Mouse (Mus musculus): ENCODE results near the gene S100a3.

S100a3 gene

GRCm38 (mm10) chr3:90574691-90575090, 14.3 kb downstream of the S100a3 start:
- DNase-seq (ENCODE audit: low spot score) = no peak

DNA sequence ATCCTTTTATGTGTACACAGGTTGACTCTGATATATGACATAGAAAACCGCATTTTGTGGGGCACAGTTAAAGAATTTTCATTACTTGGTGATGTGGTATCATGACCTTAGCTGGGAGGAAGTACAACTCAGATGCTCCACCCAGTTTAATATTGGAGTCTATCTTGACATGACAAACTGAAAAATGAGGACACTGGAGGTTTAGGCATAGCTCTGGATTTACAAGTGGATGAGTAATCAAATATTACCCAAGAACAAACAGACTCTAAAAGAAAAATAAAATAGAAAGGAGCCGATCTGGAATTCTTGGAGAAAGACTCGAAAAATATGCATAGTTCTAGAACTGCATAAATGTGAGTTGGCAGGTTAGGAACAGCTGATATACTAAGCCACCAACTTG, 14.9 kb downstream of the S100a3 start:
- DNase-seq (ENCODE audit: low spot score) = no peak

GRCm38 (mm10) chr3:90576351-90577001, 16.1 kb downstream of the S100a3 start:
- DNase-seq (ENCODE audit: low spot score) = no peak

DNA sequence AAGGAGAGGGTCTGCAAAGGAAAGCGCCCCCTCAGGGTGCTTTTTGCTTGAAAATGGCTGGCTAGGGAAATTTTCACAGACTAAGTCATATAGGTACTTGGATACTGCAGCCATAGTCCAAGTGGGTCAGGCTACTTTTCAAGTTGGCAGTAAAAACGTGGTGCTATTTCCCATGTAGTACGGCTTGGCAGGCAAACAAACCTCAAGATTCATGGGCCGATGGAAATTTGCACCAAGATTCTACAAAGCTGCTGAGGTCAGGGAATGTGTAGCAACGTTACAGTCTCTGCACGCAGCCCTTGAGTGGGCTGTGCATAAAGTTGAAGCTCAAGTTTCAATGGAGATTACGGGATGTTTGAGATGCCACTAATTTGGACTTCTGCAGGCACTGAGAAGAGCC, 19.1 kb downstream of the S100a3 start:
- DNase-seq (ENCODE audit: low spot score) = no peak

DNA sequence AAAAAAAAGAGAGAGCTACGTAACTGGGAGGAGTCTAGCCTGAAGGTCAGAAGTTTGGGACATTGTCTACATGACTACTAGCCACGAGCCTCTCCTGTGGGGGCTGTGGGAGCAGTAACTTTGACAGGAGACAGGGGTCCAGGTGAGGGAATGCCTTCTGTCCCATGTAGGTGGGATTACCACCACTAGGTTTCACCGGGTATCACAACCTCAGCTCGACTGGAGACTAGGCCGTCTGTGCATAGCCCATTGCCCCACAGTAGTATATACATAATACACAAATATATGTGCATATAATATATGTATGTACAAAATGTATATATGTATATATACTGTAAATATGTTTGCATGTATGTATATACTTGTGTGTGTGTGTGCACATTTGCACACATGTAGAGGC, 20.8 kb downstream of the S100a3 start:
- no peak for DNase-seq (ENCODE audit: low spot score)

- DNase-seq (ENCODE audit: low spot score) = no peak
These were observed 21.8 kb downstream of the S100a3 start for GRCm38 (mm10) chr3:90582156-90582555.

GRCm38 (mm10) chr3:90582556-90582955, 22.2 kb downstream of the S100a3 start:
- DNase-seq (ENCODE audit: low spot score) = no peak

- DNase-seq (ENCODE audit: low spot score) = no peak
These were observed 23.5 kb downstream of the S100a3 start for GRCm38 (mm10) chr3:90583893-90584292.

DNA sequence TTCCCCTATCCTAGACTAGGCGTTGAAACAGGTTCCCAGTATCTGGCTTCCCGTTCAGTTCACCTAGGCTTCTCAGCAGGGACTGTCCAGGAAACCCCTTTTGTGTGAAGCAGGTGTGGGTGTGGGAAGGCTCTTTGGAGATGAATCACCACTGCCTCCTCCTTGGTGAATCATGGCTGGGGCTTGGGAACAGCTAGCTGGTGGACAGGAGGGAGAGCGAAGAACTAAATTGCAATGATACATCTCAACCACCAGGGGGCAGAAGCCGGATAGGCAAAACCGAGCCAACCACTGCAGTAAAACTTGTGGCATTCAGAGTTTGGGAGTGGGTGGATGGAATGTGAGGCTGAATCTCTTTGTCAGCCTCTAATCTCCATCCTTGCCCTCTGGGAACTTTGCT, 25.2 kb downstream of the S100a3 start:
- DNase-seq (ENCODE audit: low spot score) = peak; percentile 36

DNA sequence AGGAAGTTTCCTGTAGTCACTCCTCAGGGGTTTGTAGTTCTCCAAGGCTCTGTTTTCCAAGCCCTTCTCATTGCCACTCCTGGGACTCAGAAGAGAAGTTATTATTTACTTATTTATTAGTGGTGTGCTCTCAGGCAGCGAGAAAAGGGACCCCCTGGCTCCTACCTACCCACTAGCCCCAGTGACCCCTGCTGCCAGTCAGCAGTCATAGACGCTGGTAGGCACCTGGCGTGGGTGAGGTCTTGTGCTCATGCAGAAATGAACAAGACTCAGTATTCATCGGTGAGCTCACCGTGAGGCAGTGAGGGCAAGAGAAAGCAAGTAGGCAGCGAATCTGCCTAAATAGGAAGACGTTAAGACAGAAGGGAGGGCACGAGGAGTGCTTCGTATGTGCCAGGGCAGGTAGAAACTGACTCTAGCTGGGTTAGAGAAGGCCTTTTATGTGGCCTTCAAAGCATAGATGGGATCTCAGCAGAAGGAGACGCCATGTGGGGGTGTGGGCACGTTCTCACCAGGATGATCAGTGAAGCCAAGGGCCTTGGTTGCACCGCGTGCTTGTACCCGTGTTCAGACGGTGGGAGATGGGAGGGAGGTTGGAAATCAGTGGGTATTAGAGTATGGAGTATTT, 25.8 kb downstream of the S100a3 start:
- DNase-seq (ENCODE audit: low spot score) = no peak

GRCm38 (mm10) chr3:90586906-90587305, 26.5 kb downstream of the S100a3 start:
- DNase-seq (ENCODE audit: low spot score) = peak; percentile 28

DNA sequence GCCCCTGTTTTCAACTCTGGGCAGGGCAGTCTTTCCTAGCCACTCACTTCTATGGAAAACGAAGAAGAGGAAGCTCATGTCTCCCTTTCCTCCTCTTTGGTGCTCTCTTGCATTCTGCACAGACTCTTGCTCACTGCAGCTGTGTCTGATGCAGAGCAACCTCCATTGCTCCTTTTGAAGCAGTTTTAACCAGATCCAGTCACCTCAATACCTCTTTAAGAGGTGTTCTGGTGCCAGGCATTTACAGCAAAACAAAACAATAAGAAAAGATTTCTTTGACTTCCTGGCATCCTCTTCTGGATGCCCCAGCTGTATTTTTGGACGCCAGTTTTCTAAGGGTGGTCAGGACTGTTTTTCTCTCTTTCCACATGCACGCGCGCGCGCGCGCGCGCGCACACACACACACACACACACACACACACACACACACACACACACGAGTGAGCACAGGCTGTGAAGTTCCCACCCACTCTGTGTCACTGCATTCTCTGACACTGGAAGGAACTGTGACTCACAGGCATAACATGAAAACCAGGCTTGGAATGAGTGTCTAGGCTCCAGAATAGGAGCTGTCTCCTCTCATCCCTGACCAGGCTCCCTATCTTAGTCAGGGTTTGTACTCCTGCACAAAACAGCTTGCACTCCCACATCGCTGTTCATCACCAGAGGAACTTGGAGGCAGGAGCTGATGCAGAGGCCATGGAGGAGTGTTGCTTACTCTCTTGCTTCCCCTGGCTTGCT, 27.2 kb downstream of the S100a3 start:
- no peak for DNase-seq (ENCODE audit: low spot score)

- DNase-seq (ENCODE audit: low spot score) = no peak
These were observed 29.0 kb downstream of the S100a3 start for GRCm38 (mm10) chr3:90589390-90589789.

DNA sequence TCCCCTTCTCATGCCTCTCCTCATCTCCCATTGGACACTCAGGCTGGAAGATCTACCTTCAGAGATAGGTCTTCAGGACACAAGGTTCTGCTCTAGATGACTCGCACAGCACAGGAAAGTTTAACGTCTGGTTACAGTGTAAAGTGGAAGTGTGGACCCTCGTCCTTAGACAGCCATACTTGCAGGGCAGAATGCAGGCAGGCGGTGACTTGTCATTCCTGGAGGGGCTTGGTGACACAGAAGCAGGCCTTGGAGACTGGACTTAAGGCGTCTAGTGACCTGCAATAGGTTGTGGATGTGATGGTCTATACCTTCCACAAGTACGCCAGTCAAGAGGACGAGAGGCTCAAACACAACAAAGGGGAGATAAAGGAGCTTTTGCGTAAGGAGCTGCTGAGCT, 29.6 kb downstream of the S100a3 start, which contains the start of gene S100a2:
Gene S100a2 (plus strand): TSS at position 301 of the 400 bp plus-strand sequence.
- no peak for DNase-seq (ENCODE audit: low spot score)

DNA sequence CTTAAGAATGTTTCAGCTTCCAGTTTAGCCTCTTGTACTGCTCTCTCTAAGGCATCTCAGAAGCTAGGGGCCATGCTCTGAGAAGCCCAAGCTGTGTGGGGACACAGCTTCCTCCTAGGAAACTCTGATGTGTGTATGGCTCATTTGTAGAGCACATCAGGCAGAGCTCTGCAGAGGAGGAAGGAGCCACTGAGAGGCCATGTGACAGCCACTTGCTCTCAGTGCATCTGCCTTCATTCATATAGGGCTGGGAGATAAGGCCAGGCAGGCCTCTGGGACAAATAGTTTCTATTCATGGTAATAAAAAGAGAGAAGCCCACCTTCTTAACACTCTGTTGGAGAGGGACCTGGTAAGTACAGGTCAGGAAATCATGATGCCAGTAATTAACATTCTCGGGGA, 34.1 kb downstream of the S100a3 start:
- DNase-seq (ENCODE audit: low spot score) = no peak

GRCm38 (mm10) chr3:90595556-90595955, 35.2 kb downstream of the S100a3 start:
- no peak for DNase-seq (ENCODE audit: low spot score)

- DNase-seq (ENCODE audit: low spot score) = no peak
These were observed 36.4 kb downstream of the S100a3 start for GRCm38 (mm10) chr3:90596810-90597209.

DNA sequence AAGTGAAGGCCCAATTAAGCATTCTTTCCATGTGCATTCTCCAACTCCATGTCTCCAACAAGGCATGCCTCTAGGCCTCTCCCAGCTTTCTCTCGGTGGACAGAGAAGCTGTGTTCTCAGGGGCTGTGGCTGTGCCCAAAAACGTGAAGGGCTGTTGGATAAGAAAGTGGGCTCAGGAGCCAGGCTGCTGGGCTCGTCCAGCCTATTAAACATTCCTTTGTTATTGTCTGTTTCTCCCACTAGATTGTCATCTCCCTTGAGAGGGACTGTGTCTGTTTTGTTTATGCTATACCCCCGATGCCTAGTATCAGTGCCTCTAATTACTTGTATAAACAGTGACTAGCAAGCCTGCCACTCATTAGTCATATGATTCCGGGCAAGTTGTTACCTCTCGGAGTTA, 37.4 kb downstream of the S100a3 start:
- no peak for DNase-seq (ENCODE audit: low spot score)

GRCm38 (mm10) chr3:90598212-90598611, 37.8 kb downstream of the S100a3 start:
- no peak for DNase-seq (ENCODE audit: low spot score)

- no peak for DNase-seq (ENCODE audit: low spot score)
These were observed 39.0 kb downstream of the S100a3 start for GRCm38 (mm10) chr3:90599401-90599800.

GRCm38 (mm10) chr3:90600036-90600435, 39.7 kb downstream of the S100a3 start:
- DNase-seq (ENCODE audit: low spot score) = no peak

DNA sequence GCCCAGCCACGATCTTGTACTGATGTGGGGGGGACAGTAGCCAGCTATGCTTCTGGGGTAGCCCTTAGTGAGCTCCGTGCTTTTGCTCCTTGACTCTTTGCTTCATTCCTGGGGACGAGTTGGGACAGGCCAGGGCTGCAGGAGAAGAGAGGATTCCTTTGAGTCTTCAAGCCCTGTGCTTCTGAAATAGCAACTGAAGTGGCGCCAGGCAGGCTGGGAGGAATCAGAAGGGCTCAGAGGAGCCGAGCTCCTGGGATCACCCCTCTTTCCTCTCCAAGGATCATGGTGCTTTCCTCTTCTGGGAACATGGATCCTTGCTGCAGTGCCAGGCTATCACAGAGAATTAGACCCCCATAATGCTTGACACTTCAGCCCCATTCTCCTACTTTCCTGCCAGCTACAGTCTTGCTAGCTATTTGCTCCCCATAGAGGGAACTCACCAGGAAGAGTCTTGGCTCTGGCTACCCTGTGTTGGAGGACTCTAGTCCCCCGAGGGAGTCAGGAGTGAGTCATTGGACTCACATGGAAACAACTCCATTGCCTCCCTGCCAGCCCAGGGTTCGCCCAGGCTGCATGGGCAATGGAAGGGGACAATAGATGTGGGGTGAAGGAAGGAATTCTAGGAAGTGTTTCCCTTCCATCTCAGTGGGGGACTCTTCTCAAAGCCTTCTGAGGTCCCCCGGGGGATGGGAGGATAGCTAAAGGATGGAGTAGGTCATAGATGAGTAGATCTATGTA, 40.2 kb downstream of the S100a3 start:
- no peak for DNase-seq (ENCODE audit: low spot score)
